Mouse (Mus musculus) kidney, embryonic 14.5 days (tissue): ENCODE data around the gene Hic1. TPM values are rescaled to one million over a fixed set of nuclear protein-coding genes. Genes with fewer than 3 reads are reported as not detected.

ENCODE experiments used
- ATAC-seq: fragments of 200-750 bp; cut with Nextera tagmentation; 2 replicates; pipeline ENCODE4 v1.8.0; 2017; ENCODE audit warnings: moderate number of reproducible peaks, mild to moderate bottlenecking, moderate TSS enrichment, moderate library complexity; ENCODE audit not compliant: low FRiP score, low TSS enrichment
- H3K27ac ChIP-seq: fragments of 300-500 bp; sonication (generic); 2 replicates; pipeline ENCODE4 v1.5.1; 2014; ENCODE audit warnings: low read depth, mild to moderate bottlenecking, low read length, moderate library complexity, mixed read lengths
- H3K27me3 ChIP-seq: fragments of 300-500 bp; sonication (generic); 2 replicates; pipeline ENCODE4 v1.6.1; 2014; ENCODE audit warnings: mild to moderate bottlenecking, low read length; ENCODE audit not compliant: control insufficient read depth, insufficient read depth
- H3K36me3 ChIP-seq: fragments of 300-500 bp; sonication (generic); 2 replicates; pipeline ENCODE4 v1.6.1; 2014; ENCODE audit warnings: low read length, mixed read lengths; ENCODE audit not compliant: control insufficient read depth, insufficient read depth
- H3K4me1 ChIP-seq: fragments of 300-500 bp; sonication (generic); 2 replicates; pipeline ENCODE4 v1.6.1; 2014; ENCODE audit warnings: low read length, mixed read lengths; ENCODE audit not compliant: control insufficient read depth, insufficient read depth
- H3K4me2 ChIP-seq: fragments of 300-500 bp; sonication (generic); replicated peaks from 2 replicates; pipeline ENCODE4 v1.6.1; 2014; ENCODE audit warnings: low read depth, mild to moderate bottlenecking, low read length
- H3K4me3 ChIP-seq: fragments of 300-500 bp; sonication (generic); 2 replicates; pipeline ENCODE4 v1.5.1; 2014; ENCODE audit warnings: mild to moderate bottlenecking, low read length
- H3K9ac ChIP-seq: fragments of 300-500 bp; sonication (generic); 2 replicates; pipeline ENCODE4 v1.6.1; 2014; ENCODE audit warnings: low read depth, mild to moderate bottlenecking, low read length, moderate library complexity
- H3K9me3 ChIP-seq: fragments of 300-500 bp; sonication (generic); 2 replicates; pipeline ENCODE4 v1.6.1; 2016; ENCODE audit warnings: low read length; ENCODE audit not compliant: control insufficient read depth
- WGBS: fragments of 180-500 bp; shearing (Covaris S2); extraction: QIAGEN DNeasy Blood & Tissue Kit; methylation state at CpG from one replicate; pipeline ENCODE4 v1.1.7; 2014; 5-methylcytosine and 5-hydroxymethylcytosine counted together
- polyA plus RNA-seq: library from polyadenylated mRNA; unstranded; fragments of >200 nt; fragmentation: Nextera tagmentation; extraction: Ambion mirVana; gene quantifications from 2 replicates; pipeline ENCODE4 v1.2.1, GENCODE M21; 2014

Hic1 gene
- polyA plus RNA-seq, 1 experiment from 2014 or later: 16.9 TPM

DNA sequence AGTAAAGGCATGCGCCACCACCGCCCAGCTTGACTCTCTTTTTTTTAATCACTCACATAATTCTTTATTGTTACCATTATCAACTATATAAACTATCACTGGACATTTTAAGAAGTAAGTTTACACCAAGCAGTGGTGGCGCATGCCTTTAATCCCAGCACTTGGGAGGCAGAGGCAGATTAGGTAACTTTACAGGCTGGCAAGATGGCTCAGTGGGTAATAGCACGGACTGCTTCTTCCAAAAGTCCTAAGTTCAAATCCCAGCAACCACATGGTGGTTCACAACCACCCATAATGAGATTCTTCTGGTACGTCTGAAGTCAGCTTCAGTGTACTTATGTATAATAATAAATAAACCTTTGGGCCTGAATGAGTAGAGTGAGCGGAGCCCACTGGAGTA, 39.8 kb downstream of the Hic1 start:
- 95% methylated on average over 6 of the region's 6 CpGs for WGBS

GRCm38 (mm10) chr11:75126384-75126783, 42.9 kb downstream of the Hic1 start:
- H3K4me2 ChIP-seq: no peak overlapping the region
- H3K27me3 ChIP-seq: no peaks in the 10 kb centered on the region
- H3K9me3 ChIP-seq: no peaks in the 10 kb centered on the region
- H3K36me3 ChIP-seq: no peaks in the 10 kb centered on the region
- H3K27ac ChIP-seq: no peak overlapping the region
- no peak overlapping the region for H3K4me3 ChIP-seq
- no peak for ATAC-seq
- 93% methylated on average over 3 of the region's 3 CpGs for WGBS
- no peaks in the 10 kb centered on the region for H3K4me1 ChIP-seq
- H3K9ac ChIP-seq: no peak overlapping the region

More for the DNA sequence above, 39.8 kb downstream of the Hic1 start:
- Histone ChIP-seq H3K36me3 (no peaks in the 10 kb centered on the region), H3K27me3 (no peaks in the 10 kb centered on the region), H3K4me1 (peaks cover 12% of the 10 kb centered on the region), H3K4me2 (no peak overlapping the region), H3K9me3 (no peaks in the 10 kb centered on the region), H3K9ac (no peak overlapping the region), H3K27ac (no peak overlapping the region), H3K4me3 (no peak overlapping the region)
- no peak for ATAC-seq

DNA sequence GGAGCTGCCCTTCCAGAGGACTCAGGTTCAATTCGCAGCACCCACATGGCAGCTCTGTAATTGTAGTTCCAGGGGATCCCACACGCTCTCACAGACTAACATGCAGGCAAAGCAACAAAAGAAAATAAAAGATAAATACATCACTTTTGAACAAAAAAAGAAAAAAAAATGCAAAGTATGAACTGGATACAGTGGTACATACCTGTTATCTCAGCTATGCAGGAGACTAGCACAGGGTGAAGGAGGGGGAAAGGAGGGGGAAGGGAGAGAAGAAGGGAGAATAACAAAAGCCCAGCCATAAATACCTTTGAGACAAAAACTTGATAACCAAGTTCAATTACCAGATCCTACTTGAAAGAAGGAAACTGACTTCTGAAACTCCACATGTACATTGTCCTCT, 44.9 kb downstream of the Hic1 start:
- no peak for ATAC-seq
- no peak overlapping the region for H3K27ac ChIP-seq

DNA sequence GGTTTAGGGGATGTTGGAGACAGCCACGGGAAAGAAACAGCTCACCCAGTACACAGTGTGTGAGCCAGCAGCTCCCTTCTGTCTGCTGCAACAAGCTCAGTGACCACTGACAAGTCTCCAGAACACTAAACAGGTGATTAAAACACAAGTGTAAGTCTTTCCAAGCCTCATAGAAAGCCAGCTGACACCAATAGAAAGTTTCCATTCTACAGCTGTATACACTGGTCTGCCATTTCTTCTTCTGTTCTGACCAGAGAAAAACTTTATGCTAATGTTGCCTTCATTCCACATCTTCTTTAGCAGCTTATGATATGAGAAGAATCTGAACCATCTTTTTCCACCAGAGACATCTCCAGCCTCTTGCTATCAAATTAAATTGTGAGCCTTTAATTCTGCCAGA, 48.0 kb downstream of the Hic1 start:
- no peaks in the 10 kb centered on the region for H3K27me3 ChIP-seq
- WGBS: 68% methylated on average over 1 of the region's 1 CpGs
- ATAC-seq: no peak

More for the DNA sequence above, 44.9 kb downstream of the Hic1 start:
- Histone ChIP-seq H3K4me2 (no peak overlapping the region), H3K36me3 (no peaks in the 10 kb centered on the region), H3K9me3 (no peaks in the 10 kb centered on the region), H3K9ac (no peak overlapping the region), H3K4me1 (no peaks in the 10 kb centered on the region), H3K4me3 (no peak overlapping the region), H3K27me3 (no peaks in the 10 kb centered on the region)
- WGBS: 89% methylated on average over 2 of the region's 2 CpGs

GRCm38 (mm10) chr11:75119841-75120240, 49.5 kb downstream of the Hic1 start:
- Histone ChIP-seq H3K9me3 (no peaks in the 10 kb centered on the region), H3K4me2 (no peak overlapping the region), H3K27ac (no peak overlapping the region), H3K4me3 (no peak overlapping the region), H3K36me3 (no peaks in the 10 kb centered on the region), H3K27me3 (no peaks in the 10 kb centered on the region), H3K4me1 (0 out of 2 replicates have a peak, but pooled peaks cover 3% of the 10 kb centered on the region), H3K9ac (no peak overlapping the region)
- no peak for ATAC-seq
- 84% methylated on average over 3 of the region's 3 CpGs for WGBS

More for the DNA sequence above, 48.0 kb downstream of the Hic1 start:
- Histone ChIP-seq H3K4me2 (no peak overlapping the region), H3K27ac (no peak overlapping the region), H3K4me1 (no peaks in the 10 kb centered on the region), H3K36me3 (no peaks in the 10 kb centered on the region), H3K9ac (no peak overlapping the region), H3K9me3 (no peaks in the 10 kb centered on the region), H3K4me3 (no peak overlapping the region)

DNA sequence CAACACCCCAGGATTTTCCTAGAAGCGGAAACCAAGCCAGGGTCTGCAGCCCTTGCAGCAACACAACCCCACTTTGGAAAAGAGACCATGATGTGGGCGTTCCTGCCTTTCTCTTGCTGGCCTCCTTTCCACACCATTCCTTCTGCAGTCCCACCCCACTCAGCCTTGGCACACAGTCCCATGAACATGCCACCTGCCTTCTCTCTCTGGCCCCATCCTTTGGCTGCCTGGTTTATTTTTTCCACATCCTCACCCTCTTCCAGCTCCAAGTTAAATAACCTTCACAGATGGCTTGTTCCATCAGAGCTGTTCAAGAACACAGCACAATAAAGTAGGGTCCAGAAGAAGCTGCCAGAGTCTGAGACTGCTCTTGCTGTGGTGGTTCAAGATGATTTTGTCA, 50.0 kb downstream of the Hic1 start:
- H3K9ac ChIP-seq: no peak overlapping the region
- H3K36me3 ChIP-seq: no peaks in the 10 kb centered on the region
- H3K9me3 ChIP-seq: no peaks in the 10 kb centered on the region
- 0 out of 2 replicates have a peak, but pooled peaks cover 3% of the 10 kb centered on the region for H3K4me1 ChIP-seq
- no peak overlapping the region for H3K27ac ChIP-seq
- no peak for ATAC-seq
- no peak overlapping the region for H3K4me3 ChIP-seq
- no peak overlapping the region for H3K4me2 ChIP-seq
- no peaks in the 10 kb centered on the region for H3K27me3 ChIP-seq
- WGBS: 96% methylated on average over 2 of the region's 2 CpGs

- H3K9ac ChIP-seq: no peak overlapping the region
- 0 out of 2 replicates have a peak, but pooled peaks cover 3% of the 10 kb centered on the region for H3K4me1 ChIP-seq
- 66% methylated on average over 2 of the region's 2 CpGs for WGBS
- H3K27me3 ChIP-seq: no peaks in the 10 kb centered on the region
- no peak overlapping the region for H3K4me2 ChIP-seq
- H3K27ac ChIP-seq: no peak overlapping the region
- no peak for ATAC-seq
- H3K9me3 ChIP-seq: 0 out of 2 replicates have a peak, but pooled peaks cover 2% of the 10 kb centered on the region
- H3K36me3 ChIP-seq: no peaks in the 10 kb centered on the region
- H3K4me3 ChIP-seq: no peak overlapping the region
These were observed 51.2 kb downstream of the Hic1 start for GRCm38 (mm10) chr11:75118141-75118540.

DNA sequence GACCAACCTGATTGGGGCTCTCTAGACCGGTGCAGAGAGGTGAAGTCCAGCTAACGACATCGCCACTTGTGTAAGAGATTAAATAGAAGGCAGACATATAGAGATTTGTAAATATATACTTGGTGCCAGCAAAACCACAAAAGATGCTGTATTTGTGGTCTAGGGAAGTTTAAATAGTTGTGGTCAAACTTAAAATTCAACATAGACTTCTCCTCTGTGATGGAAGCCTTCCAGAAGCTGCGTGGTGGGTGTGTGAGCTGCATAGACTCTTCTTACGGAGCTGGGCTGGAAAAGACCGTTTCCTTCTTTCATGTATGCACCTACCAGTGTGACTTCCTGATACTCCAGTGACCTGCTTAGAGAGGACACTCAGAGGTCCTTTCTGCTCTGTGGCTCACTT, 52.9 kb downstream of the Hic1 start:
- Histone ChIP-seq H3K36me3 (no peaks in the 10 kb centered on the region), H3K9me3 (0 out of 2 replicates have a peak, but pooled peaks cover 2% of the 10 kb centered on the region), H3K4me1 (0 out of 2 replicates have a peak, but pooled peaks cover 3% of the 10 kb centered on the region), H3K4me2 (no peak overlapping the region), H3K27ac (no peak overlapping the region), H3K9ac (no peak overlapping the region), H3K4me3 (no peak overlapping the region), H3K27me3 (no peaks in the 10 kb centered on the region)
- no peak for ATAC-seq
- WGBS: 80% methylated on average over 6 of the region's 6 CpGs
